8 mouse cellular contexts compared by ENCODE assay signal in genomic region chr5:117356365-117357128, GRCm38 (mm10). TPM values are rescaled to one million over a fixed set of nuclear protein-coding genes. Genes with fewer than 3 reads are reported as not detected.
DNase-seq lines count a peak whose midpoint lies in the region; ATAC-seq lines count a peak whose summit lies in the region.

No protein-coding gene starts in this region.

- H3K4me2 ChIP-seq in hindbrain, embryonic 15.5 days: peak overlapping the region; percentile 96
- H3K4me2 ChIP-seq in limb, embryonic 15.5 days: peak overlapping the region; percentile 90
- peak overlapping the region; percentile 96 for H3K4me2 ChIP-seq in midbrain, embryonic 16.5 days (ENCODE audit: low read length)

- DNase-seq in left cerebral cortex, postnatal 25 days (ENCODE audit: low spot score in 2 of 2): peak; percentile 33 to 55
- DNase-seq in left cerebral cortex, adult 11 months (ENCODE audit: low spot score): no peak
- DNase-seq in cerebellum, adult 11 months: peak; percentile 53
- DNase-seq in gastrocnemius, adult 18-20 months (ENCODE audit: low spot score): peak; percentile 59
- peak; percentile 86 for DNase-seq in testis, postnatal 10 days (ENCODE audit: low spot score)

- peak; percentile 53 for ATAC-seq in hindbrain, embryonic 15.5 days (ENCODE audit: low FRiP score, low read depth)
- ATAC-seq in limb, embryonic 15.5 days (ENCODE audit: insufficient number of reproducible peaks, low FRiP score, low TSS enrichment, low read depth): peak; percentile 20
- ATAC-seq in midbrain, embryonic 16.5 days: peak; percentile 52

- under 1% methylated on average over 24 of the region's 24 CpGs for WGBS in hindbrain, embryonic 15.5 days
- 0% methylated on average over 19 of the region's 24 CpGs for WGBS in limb, embryonic 15.5 days
- WGBS in midbrain, embryonic 16.5 days: 0% methylated on average over 18 of the region's 24 CpGs

- H3K27me3 ChIP-seq in hindbrain, embryonic 15.5 days: no peaks in the 10 kb centered on the region
- H3K27me3 ChIP-seq in limb, embryonic 15.5 days: no peaks in the 10 kb centered on the region
- no peaks in the 10 kb centered on the region for H3K27me3 ChIP-seq in midbrain, embryonic 16.5 days (ENCODE audit: control insufficient read depth, insufficient read depth, low read depth, low read length)

- intact Hi-C loops in left cerebral cortex, postnatal 25 days (cut with DNase I): loop anchor here (5.0 kb wide), 1 partner anchor 56 kb away; the partner anchor contains the start of gene Ksr2

- H3K9me3 ChIP-seq in hindbrain, embryonic 15.5 days: no peaks in the 10 kb centered on the region
- no peaks in the 10 kb centered on the region for H3K9me3 ChIP-seq in limb, embryonic 15.5 days
- H3K9me3 ChIP-seq in midbrain, embryonic 16.5 days (replicated peaks; ENCODE audit: control insufficient read depth, low read length, poor library complexity, severe bottlenecking): no peaks in the 10 kb centered on the region

- H3K4me3 ChIP-seq in hindbrain, embryonic 15.5 days: peak overlapping the region; percentile 97
- H3K4me3 ChIP-seq in limb, embryonic 15.5 days: peak overlapping the region; percentile 95
- peak overlapping the region; percentile 97 for H3K4me3 ChIP-seq in midbrain, embryonic 16.5 days (ENCODE audit: low read depth, low read length)

- peak overlapping the region; percentile 93 for H3K27ac ChIP-seq in hindbrain, embryonic 15.5 days (replicated peaks)
- peak overlapping the region; percentile 90 for H3K27ac ChIP-seq in limb, embryonic 15.5 days
- H3K27ac ChIP-seq in midbrain, embryonic 16.5 days (ENCODE audit: low read length): peak overlapping the region; percentile 91

- peak overlapping the region; percentile 96 for H3K9ac ChIP-seq in hindbrain, embryonic 15.5 days
- peak overlapping the region; percentile 87 for H3K9ac ChIP-seq in limb, embryonic 15.5 days
- H3K9ac ChIP-seq in midbrain, embryonic 16.5 days (ENCODE audit: low read depth, low read length): peak overlapping the region; percentile 98

- no peaks in the 10 kb centered on the region for H3K36me3 ChIP-seq in hindbrain, embryonic 15.5 days
- H3K36me3 ChIP-seq in limb, embryonic 15.5 days: no peaks in the 10 kb centered on the region; the same call in 1 of the 2 replicates
- no peaks in the 10 kb centered on the region for H3K36me3 ChIP-seq in midbrain, embryonic 16.5 days (ENCODE audit: control insufficient read depth, insufficient read depth, low read length)

- H3K4me1 ChIP-seq in hindbrain, embryonic 15.5 days (replicated peaks): peaks cover 47% of the 10 kb centered on the region
- H3K4me1 ChIP-seq in limb, embryonic 15.5 days: peaks cover 37% of the 10 kb centered on the region
- peaks cover 36% of the 10 kb centered on the region for H3K4me1 ChIP-seq in midbrain, embryonic 16.5 days (ENCODE audit: control insufficient read depth, insufficient read depth, low read length)

RNA-seq across cellular contexts. Expression of gene Wsb2, which starts 0.6 kb away (rescaled TPM):
- total RNA-seq in left cerebral cortex, postnatal 25 days (2021): 100 to 1,000 TPM; 319 to 325 TPM
- 100 to 1,000 TPM in 1 of 2 experiments, 10 to 100 TPM in 1; 94.9 to 120 TPM for total RNA-seq in gastrocnemius, adult 18-20 months (2021)
- polyA plus RNA-seq in hindbrain, embryonic 15.5 days (2015; fragmentation: Nextera tagmentation; extraction: Ambion mirVana): 288 and 310 TPM in 2 replicates
- polyA plus RNA-seq in limb, embryonic 15.5 days (2015; fragmentation: Nextera tagmentation; extraction: Ambion mirVana): 66.9 and 74.6 TPM in 2 replicates
- 286 and 309 TPM in 2 replicates for polyA plus RNA-seq in midbrain, embryonic 16.5 days (2015; fragmentation: Nextera tagmentation; extraction: Ambion mirVana)

RNA-seq across cellular contexts. Expression of gene Rfc5, which starts 32.3 kb away (rescaled TPM):
- total RNA-seq in left cerebral cortex, postnatal 25 days (2021): 10 to 100 TPM; 20.4 to 24.7 TPM
- 1 to 10 TPM; 1.4 to 1.9 TPM for total RNA-seq in gastrocnemius, adult 18-20 months (2021)
- polyA plus RNA-seq in hindbrain, embryonic 15.5 days (2015; fragmentation: Nextera tagmentation; extraction: Ambion mirVana): 30.2 and 33.1 TPM in 2 replicates
- 64.7 and 67.2 TPM in 2 replicates for polyA plus RNA-seq in limb, embryonic 15.5 days (2015; fragmentation: Nextera tagmentation; extraction: Ambion mirVana)
- polyA plus RNA-seq in midbrain, embryonic 16.5 days (2015; fragmentation: Nextera tagmentation; extraction: Ambion mirVana): 22.9 and 28.4 TPM in 2 replicates

RNA-seq across cellular contexts. Expression of gene Vsig10, which starts 37.7 kb away (rescaled TPM):
- 1 to 10 TPM; 1.4 to 3.3 TPM for total RNA-seq in left cerebral cortex, postnatal 25 days (2021)
- total RNA-seq in gastrocnemius, adult 18-20 months (2021): 1 to 10 TPM; 5.7 to 6.9 TPM
- 1.3 and 2.4 TPM in 2 replicates for polyA plus RNA-seq in hindbrain, embryonic 15.5 days (2015; fragmentation: Nextera tagmentation; extraction: Ambion mirVana)
- polyA plus RNA-seq in limb, embryonic 15.5 days (2015; fragmentation: Nextera tagmentation; extraction: Ambion mirVana): 10.2 and 11.7 TPM in 2 replicates
- 1.1 and 1.8 TPM in 2 replicates for polyA plus RNA-seq in midbrain, embryonic 16.5 days (2015; fragmentation: Nextera tagmentation; extraction: Ambion mirVana)

RNA-seq across cellular contexts. Expression of gene Ksr2, which starts 57.3 kb away (rescaled TPM):
- total RNA-seq in left cerebral cortex, postnatal 25 days (2021): 10 to 100 TPM; 37.4 to 41.0 TPM
- under 1 TPM; 0.09 to 0.11 TPM for total RNA-seq in gastrocnemius, adult 18-20 months (2021)
- 7.5 and 8.1 TPM in 2 replicates for polyA plus RNA-seq in hindbrain, embryonic 15.5 days (2015; fragmentation: Nextera tagmentation; extraction: Ambion mirVana)
- polyA plus RNA-seq in limb, embryonic 15.5 days (2015; fragmentation: Nextera tagmentation; extraction: Ambion mirVana): 0.12 and 0.17 TPM in 2 replicates
- polyA plus RNA-seq in midbrain, embryonic 16.5 days (2015; fragmentation: Nextera tagmentation; extraction: Ambion mirVana): 7.5 and 8.9 TPM in 2 replicates
